Mouse (Mus musculus): ENCODE measurements at regions not wholly inside any gene's neighbourhood (a gene's known extent, or its start where the extent isn't known, plus 50 kb on each side); places are given as distances from the start of the nearest gene placed in this dataset.

DNA sequence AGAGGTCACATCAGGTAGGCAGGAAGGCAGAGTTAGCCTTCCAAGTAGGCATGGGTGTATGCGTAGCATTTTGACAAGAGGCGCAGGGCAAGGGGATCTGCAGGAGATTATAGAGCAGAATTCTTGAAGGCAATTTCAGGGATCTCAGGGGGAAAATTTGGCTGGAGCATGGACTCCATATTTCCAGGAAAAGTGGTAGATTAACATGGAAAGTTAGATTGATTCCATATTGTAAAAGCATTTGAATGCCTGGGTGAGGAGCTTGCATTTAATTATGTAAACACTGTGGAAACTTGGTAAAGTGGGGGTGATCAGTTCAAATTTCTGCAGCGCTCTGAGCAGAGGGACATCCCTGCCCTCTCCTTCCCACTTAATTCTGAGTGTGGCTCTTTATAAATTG lies 146.7 kb downstream of the Pax3 start:
- DNase-seq (ENCODE audit: low spot score) = no peak

- no peak for DNase-seq (ENCODE audit: low spot score)
These were observed 164.6 kb downstream of the Pax3 start for GRCm38 (mm10) chr1:78032336-78032735.

- no peak for DNase-seq (ENCODE audit: low spot score)
These were observed 175.2 kb downstream of the Pax3 start for GRCm38 (mm10) chr1:78021766-78022165.

- no peak for DNase-seq (ENCODE audit: low spot score)
These were observed 175.9 kb downstream of the Pax3 start for GRCm38 (mm10) chr1:78021014-78021413.

GRCm38 (mm10) chr1:78017949-78018617 lies 178.9 kb downstream of the Pax3 start:
- no peak for DNase-seq (ENCODE audit: low spot score)

GRCm38 (mm10) chr1:78016541-78017267 lies 180.2 kb downstream of the Pax3 start:
- DNase-seq (ENCODE audit: low spot score) = no peak

DNA sequence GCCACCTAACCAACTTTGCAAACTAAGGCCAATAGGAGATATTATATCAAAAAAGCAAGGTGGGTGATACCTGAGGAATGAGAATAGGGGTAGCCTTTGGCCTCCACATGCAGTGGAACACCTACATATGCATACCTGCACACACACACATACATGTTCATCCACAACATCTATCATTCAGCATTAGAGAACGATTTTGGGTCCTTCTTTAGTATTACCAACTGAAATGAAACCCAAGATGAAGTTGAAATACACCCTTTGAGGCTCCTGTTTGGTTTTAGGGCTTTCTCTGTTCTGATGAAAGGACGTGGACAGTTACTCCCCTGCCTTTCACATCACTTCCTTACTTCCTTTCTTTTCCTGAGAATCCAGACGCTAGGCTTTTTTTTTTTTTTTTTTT lies 180.9 kb downstream of the Pax3 start:
- no peak for DNase-seq (ENCODE audit: low spot score)

DNA sequence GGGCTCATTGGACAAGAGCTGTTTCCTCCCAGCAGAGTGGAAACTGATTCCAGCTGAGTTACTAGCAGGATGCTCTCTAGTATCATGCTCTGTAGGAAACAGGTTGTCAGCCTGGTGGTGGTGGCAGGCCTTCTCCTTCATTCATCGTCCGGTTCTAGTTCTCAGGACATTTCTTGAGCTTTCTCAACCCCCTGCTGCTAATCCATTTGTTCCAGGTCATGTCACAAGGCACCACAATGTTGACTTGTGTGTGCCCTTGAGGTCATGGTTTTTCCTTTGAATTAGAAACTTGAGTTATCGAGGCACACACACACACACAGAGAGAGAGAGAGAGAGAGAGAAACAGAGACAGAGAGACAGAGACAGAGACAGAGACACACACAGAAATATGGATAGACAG lies 183.5 kb downstream of the Pax3 start:
- DNase-seq (ENCODE audit: low spot score) = no peak

- DNase-seq (ENCODE audit: low spot score) = no peak
These were observed 188.0 kb downstream of the Pax3 start for GRCm38 (mm10) chr1:78008811-78009410.

- no peak for DNase-seq (ENCODE audit: low spot score)
These were observed 192.6 kb downstream of the Pax3 start for GRCm38 (mm10) chr1:78004376-78004775.

GRCm38 (mm10) chr1:77998727-77999126 lies 198.2 kb downstream of the Pax3 start:
- no peak for DNase-seq (ENCODE audit: low spot score)

GRCm38 (mm10) chr1:77981528-77981927 lies 215.4 kb downstream of the Pax3 start:
- no peak for DNase-seq (ENCODE audit: low spot score)

DNA sequence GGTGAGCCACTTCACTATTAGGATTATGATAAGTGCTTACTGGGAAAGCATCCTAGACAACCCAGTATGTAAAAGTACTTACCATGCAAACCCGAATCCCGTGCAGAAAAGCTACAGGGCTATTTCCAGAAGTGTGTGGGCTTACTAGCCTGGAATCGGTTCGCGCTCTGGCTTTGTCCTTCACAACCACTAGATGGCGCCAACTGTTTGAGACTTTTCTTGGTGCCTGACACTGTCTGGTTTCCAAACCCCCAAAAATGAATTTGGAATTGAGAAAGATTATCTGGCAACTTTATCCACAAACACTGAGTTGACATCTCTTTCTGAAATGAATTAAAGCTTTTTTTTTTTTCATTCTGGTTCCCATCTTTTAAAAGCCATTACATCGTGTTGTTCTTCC lies 218.2 kb downstream of the Pax3 start:
- DNase-seq (ENCODE audit: low spot score) = peak; percentile 1

DNA sequence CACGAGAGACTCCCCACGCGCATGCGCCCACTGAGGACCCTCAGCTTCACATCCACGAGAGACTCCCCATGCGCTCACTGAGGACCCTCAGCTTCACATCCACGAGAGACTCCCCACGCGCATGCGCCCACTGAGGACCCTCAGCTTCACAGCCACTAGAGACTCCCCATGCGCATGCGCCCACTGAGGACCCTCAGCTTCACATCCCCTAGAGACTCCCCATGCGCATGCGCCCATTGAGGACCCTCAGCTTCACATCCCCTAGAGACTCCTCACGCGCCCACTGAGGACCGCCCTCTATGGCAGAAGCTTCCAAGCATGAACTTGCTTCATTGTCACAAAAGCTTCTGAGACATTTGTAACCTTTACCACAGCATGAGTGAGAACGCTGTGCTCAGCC lies 221.0 kb downstream of the Pax3 start:
- DNase-seq (ENCODE audit: low spot score) = no peak

DNA sequence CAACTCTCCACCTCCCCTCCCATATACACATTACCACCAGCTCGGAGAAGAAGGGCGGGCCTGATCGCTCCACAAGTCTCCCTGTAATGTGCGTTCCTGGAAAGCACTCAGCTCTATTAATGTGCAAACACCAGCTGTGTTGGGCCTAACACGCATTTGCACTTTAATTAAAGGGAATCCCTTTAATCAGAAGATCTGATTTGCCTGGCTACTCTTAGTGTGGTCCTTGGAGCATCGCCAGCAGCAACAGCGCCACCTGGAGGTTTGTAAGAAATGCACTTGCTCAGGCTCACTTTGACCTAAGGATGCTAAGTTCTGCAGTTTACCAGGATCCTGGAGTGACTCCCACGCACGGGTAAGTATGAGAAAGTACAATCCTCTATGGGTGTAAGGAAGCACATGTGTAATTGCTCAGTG lies 224.6 kb downstream of the Pax3 start:
- DNase-seq (ENCODE audit: low spot score) = no peak

DNA sequence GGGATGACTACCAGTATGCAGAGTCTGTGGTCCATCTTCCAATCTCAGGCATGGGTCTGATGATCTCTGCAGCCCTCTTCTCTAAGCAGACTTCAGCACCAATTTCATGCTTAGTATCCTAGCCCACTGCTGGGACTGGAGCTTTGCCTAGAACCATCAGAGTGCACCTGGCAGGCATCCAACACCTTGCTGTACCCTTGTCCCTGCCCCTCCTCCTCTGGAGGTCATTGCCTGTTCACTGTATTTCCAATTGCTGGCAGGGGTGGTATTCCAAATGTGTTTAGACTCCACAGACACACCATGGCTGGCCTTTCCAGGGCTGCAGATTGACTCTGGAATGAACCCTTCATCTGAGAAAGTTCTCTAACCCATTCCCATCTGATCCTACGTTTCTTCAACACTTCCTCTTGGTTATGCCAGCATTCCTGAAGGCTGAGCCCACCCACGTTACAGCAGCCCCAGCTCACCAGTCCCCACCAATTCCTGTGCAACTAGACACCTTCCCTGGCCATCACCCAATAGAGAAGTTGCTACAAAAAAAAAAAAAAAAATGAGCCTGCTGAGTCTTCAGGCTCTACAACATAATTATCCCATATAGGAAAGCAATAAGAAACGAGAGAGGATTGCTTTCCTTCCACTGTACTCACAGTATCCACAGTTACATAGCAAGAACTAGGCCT lies 232.1 kb downstream of the Pax3 start:
- no peak for DNase-seq (ENCODE audit: low spot score)

- no peak for DNase-seq (ENCODE audit: low spot score)
These were observed 237.6 kb downstream of the Pax3 start for GRCm38 (mm10) chr1:77959309-77959708.

- no peak for DNase-seq (ENCODE audit: low spot score)
These were observed 239.7 kb downstream of the Pax3 start for GRCm38 (mm10) chr1:77957156-77957767.

DNA sequence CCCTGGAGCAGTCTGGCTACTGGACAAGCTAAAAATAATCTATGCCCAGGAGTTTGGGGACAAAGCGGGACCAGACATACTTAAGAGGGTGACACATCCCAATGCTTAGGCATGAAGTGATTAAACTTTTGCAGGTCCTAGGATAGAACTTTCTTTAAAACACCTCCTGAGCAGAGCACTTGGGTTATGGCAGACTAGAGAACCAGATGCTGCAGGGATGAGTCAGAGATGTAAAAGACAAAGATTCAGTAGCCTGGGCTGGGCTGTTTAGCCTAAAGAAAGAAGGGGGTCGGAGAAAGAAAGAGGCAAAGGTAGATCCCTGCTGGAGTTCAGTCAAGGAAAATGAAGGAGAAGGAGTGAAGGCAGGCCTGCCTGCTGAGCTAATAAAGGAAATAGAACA lies 249.0 kb downstream of the Pax3 start:
- no peak for DNase-seq (ENCODE audit: low spot score)

- no peak for DNase-seq (ENCODE audit: low spot score)
These were observed 252.6 kb downstream of the Pax3 start for GRCm38 (mm10) chr1:77944327-77944645.

- DNase-seq (ENCODE audit: low spot score) = no peak
These were observed 253.2 kb downstream of the Pax3 start for GRCm38 (mm10) chr1:77943633-77944326.

DNA sequence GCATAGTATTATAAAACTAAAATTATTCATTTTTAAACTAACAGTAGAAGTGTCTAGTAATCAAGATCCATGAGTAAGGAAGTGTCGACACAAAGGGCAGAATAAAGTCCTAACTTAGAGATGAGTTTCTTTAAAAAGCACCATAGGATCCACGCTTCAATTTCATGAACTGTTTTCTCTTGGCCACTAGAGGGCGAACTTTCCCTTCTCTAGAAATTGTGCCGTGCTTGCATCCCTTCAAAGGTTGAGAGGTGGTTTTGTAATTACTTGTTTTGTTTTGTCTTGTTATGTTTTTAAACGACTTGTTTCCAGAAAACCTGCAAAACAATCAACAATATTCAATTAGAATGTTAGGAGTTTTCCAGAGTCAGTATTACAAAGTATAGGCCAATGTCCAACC lies 253.8 kb downstream of the Pax3 start:
- DNase-seq (ENCODE audit: low spot score) = no peak

Measured in spleen, adult 12 weeks (tissue).